Mouse (Mus musculus) CH12.LX (cell line): ENCODE measurements around the gene Urad. TPM values are rescaled to one million over a fixed set of nuclear protein-coding genes. Genes with fewer than 3 reads are reported as not detected.
A peak's percentile ranks its signal among the peaks of the same experiment; 100 is the strongest.

Experiments used
- DNase-seq: peaks from one replicate; pipeline ENCODE4 v3.0.0-alpha.2; 2013; ENCODE audit errors: extremely low read depth
- H3K27ac ChIP-seq: 2 replicates; pipeline ENCODE4 v1.5.1; 2012; ENCODE audit warnings: low read depth, mild to moderate bottlenecking, control low read depth, moderate library complexity; ENCODE audit not compliant: insufficient read depth
- H3K27me3 ChIP-seq: replicated peaks from 2 replicates; pipeline ENCODE3; 2012; ENCODE audit warnings: inconsistent platforms
- H3K36me3 ChIP-seq, 2 experiments: replicated peaks in 1 of 2; 2 replicates each; pipeline versions ENCODE3 to v1.6.1; 2012; ENCODE audit warnings: inconsistent platforms in 1 of 2, low read length in 1 of 2, mild to moderate bottlenecking in 1 of 2, mixed read lengths in 1 of 2, moderate library complexity in 1 of 2; ENCODE audit not compliant: control insufficient read depth in 1 of 2, insufficient read depth in 1 of 2
- H3K4me1 ChIP-seq, 2 experiments: 2 replicates each; pipeline ENCODE4 v1.6.1; 2012; ENCODE audit warnings: inconsistent platforms in 1 of 2, moderate library complexity in 1 of 2; ENCODE audit not compliant: insufficient read depth in 2 of 2, control insufficient read depth in 1 of 2
- H3K4me2 ChIP-seq: 2 replicates; pipeline ENCODE4 v1.6.1; 2012; ENCODE audit warnings: low read depth, mild to moderate bottlenecking, control low read depth; ENCODE audit not compliant: poor library complexity, insufficient read depth, severe bottlenecking
- H3K4me3 ChIP-seq, 3 experiments: fragments of 150-350 bp in 1 of 3; sonication (generic) in 1 of 3; replicated peaks in 1 of 3; 2 replicates each; pipeline versions ENCODE3 to v1.5.1; 2011 to 2012; ENCODE audit warnings: low read depth in 2 of 3, low read length in 2 of 3, mild to moderate bottlenecking in 2 of 3, moderate library complexity in 2 of 3, control low read depth in 1 of 3, improper control_type of control experiment in 1 of 3, inconsistent platforms in 1 of 3, mixed read lengths in 1 of 3; ENCODE audit not compliant: poor library complexity in 1 of 3
- H3K79me2 ChIP-seq: replicated peaks from 2 replicates; pipeline ENCODE4 v1.6.1; 2012; ENCODE audit warnings: mild to moderate bottlenecking, moderate library complexity; ENCODE audit not compliant: control insufficient read depth, poor library complexity, insufficient read depth, severe bottlenecking; ENCODE audit errors: extremely low read depth
- H3K9ac ChIP-seq: 2 replicates; pipeline ENCODE4 v1.6.1; 2012; ENCODE audit warnings: low read depth, mild to moderate bottlenecking, control low read depth, moderate library complexity; ENCODE audit not compliant: insufficient read depth
- H3K9me3 ChIP-seq: replicated peaks from 2 replicates; pipeline ENCODE3; 2012; ENCODE audit warnings: low read length, inconsistent platforms, mixed read lengths
- BHLHE40 ChIP-seq: IDR thresholded peaks from 2 replicates; pipeline ENCODE4 v1.6.1; 2011; ENCODE audit warnings: mild to moderate bottlenecking, low read depth, low read length, improper control_type of control experiment
- CHD2 ChIP-seq: IDR thresholded peaks from 2 replicates; pipeline ENCODE4 v1.6.1; 2011; ENCODE audit warnings: low read length, improper control_type of control experiment
- CTCF ChIP-seq, 2 experiments: IDR thresholded peaks in 1 of 2; conservative IDR thresholded peaks in 1 of 2; 2 replicates each; pipeline ENCODE4 v1.5.1; 2011 to 2012; ENCODE audit warnings: low read depth in 2 of 2, low read length in 2 of 2, improper control_type of control experiment in 1 of 2, inconsistent platforms in 1 of 2, mild to moderate bottlenecking in 1 of 2, moderate library complexity in 1 of 2
- E2F4 ChIP-seq: IDR thresholded peaks from 2 replicates; pipeline ENCODE4 v1.6.1; 2011; ENCODE audit warnings: low read depth, low read length, improper control_type of control experiment; ENCODE audit not compliant: insufficient replicate concordance
- ELF1 ChIP-seq: IDR thresholded peaks from 2 replicates; pipeline ENCODE4 v1.6.1; 2014; ENCODE audit warnings: low read depth, mild to moderate bottlenecking, inconsistent platforms, low read length, improper control_type of control experiment
- EP300 ChIP-seq: IDR thresholded peaks from 2 replicates; pipeline ENCODE4 v1.6.1; 2011; ENCODE audit warnings: low read length, improper control_type of control experiment
- ETS1 ChIP-seq: conservative IDR thresholded peaks from 2 replicates; pipeline ENCODE4 v1.6.1; 2012; ENCODE audit warnings: low read depth, mild to moderate bottlenecking, inconsistent platforms, low read length, improper control_type of control experiment, moderate library complexity
- GABPA ChIP-seq: IDR thresholded peaks from 2 replicates; pipeline ENCODE4 v1.6.1; 2012; ENCODE audit warnings: low read depth, low read length, improper control_type of control experiment, inconsistent platforms; ENCODE audit not compliant: insufficient replicate concordance
- HCFC1 ChIP-seq: IDR thresholded peaks from 2 replicates; pipeline ENCODE4 v1.6.1; 2012; ENCODE audit warnings: low read depth, mild to moderate bottlenecking, inconsistent platforms, low read length, improper control_type of control experiment
- IRF4 ChIP-seq: IDR thresholded peaks from 2 replicates; pipeline ENCODE4 v1.6.1; 2014; ENCODE audit warnings: low read depth, mild to moderate bottlenecking, inconsistent platforms, low read length, improper control_type of control experiment
- JUN ChIP-seq: IDR thresholded peaks from 2 replicates; pipeline ENCODE4 v1.6.1; 2011; ENCODE audit warnings: low read depth, mild to moderate bottlenecking, low read length, improper control_type of control experiment, moderate library complexity; ENCODE audit not compliant: insufficient read depth
- MAX ChIP-seq: IDR thresholded peaks from 2 replicates; pipeline ENCODE4 v1.6.1; 2011; ENCODE audit warnings: low read length, improper control_type of control experiment
- MXI1 ChIP-seq: IDR thresholded peaks from 2 replicates; pipeline ENCODE4 v1.6.1; 2011; ENCODE audit warnings: mild to moderate bottlenecking, low read depth, low read length, improper control_type of control experiment
- MYC ChIP-seq: IDR thresholded peaks from 2 replicates; pipeline ENCODE4 v1.6.1; 2011; ENCODE audit warnings: low read depth, mild to moderate bottlenecking, improper control_type of control experiment, low read length
- NELFE ChIP-seq: IDR thresholded peaks from 2 replicates; pipeline ENCODE4 v1.6.1; 2011; ENCODE audit warnings: low read depth, low read length, improper control_type of control experiment
- NRF1 ChIP-seq: IDR thresholded peaks from 2 replicates; pipeline ENCODE4 v1.6.1; 2014; ENCODE audit warnings: low read depth, mild to moderate bottlenecking, inconsistent platforms, low read length, improper control_type of control experiment, moderate library complexity
- POLR2AphosphoS2 ChIP-seq: IDR thresholded peaks from 2 replicates; pipeline ENCODE4 v1.6.1; 2011; ENCODE audit warnings: low read depth, low read length, improper control_type of control experiment
- RAD21 ChIP-seq: IDR thresholded peaks from 2 replicates; pipeline ENCODE4 v1.6.1; 2011; ENCODE audit warnings: low read depth, mild to moderate bottlenecking, low read length, improper control_type of control experiment, moderate library complexity
- RCOR1 ChIP-seq: conservative IDR thresholded peaks from 2 replicates; pipeline ENCODE4 v1.6.1; 2012; ENCODE audit warnings: low read depth, mild to moderate bottlenecking, inconsistent platforms, low read length, improper control_type of control experiment
- SIN3A ChIP-seq: IDR thresholded peaks from 2 replicates; pipeline ENCODE4 v1.6.1; 2012; ENCODE audit warnings: low read length, improper control_type of control experiment, inconsistent platforms
- SMC3 ChIP-seq: IDR thresholded peaks from 2 replicates; pipeline ENCODE4 v1.6.1; 2011; ENCODE audit warnings: low read depth, low read length, improper control_type of control experiment
- TBP ChIP-seq: conservative IDR thresholded peaks from 2 replicates; pipeline ENCODE4 v1.6.1; 2011; ENCODE audit warnings: low read depth, low read length, improper control_type of control experiment
- TCF12 ChIP-seq: IDR thresholded peaks from 2 replicates; pipeline ENCODE4 v1.6.1; 2014; ENCODE audit warnings: low read depth, mild to moderate bottlenecking, inconsistent platforms, low read length, improper control_type of control experiment
- UBTF ChIP-seq: IDR thresholded peaks from 2 replicates; pipeline ENCODE4 v1.6.1; 2012; ENCODE audit warnings: low read depth, mild to moderate bottlenecking, inconsistent platforms, low read length, improper control_type of control experiment, moderate library complexity
- USF1 ChIP-seq: IDR thresholded peaks from 2 replicates; pipeline ENCODE4 v1.6.1; 2014; ENCODE audit warnings: low read depth, mild to moderate bottlenecking, inconsistent platforms, low read length, improper control_type of control experiment
- ZC3H11A ChIP-seq: IDR thresholded peaks from 2 replicates; pipeline ENCODE4 v1.6.1; 2012; ENCODE audit warnings: low read depth, mild to moderate bottlenecking, inconsistent platforms, low read length, improper control_type of control experiment
- ZKSCAN1 ChIP-seq: IDR thresholded peaks from 2 replicates; pipeline ENCODE4 v1.6.1; 2012; ENCODE audit warnings: low read depth, inconsistent platforms, low read length, improper control_type of control experiment, borderline replicate concordance
- ZMIZ1 ChIP-seq: IDR thresholded peaks from 2 replicates; pipeline ENCODE4 v1.6.1; 2012; ENCODE audit warnings: low read depth, mild to moderate bottlenecking, inconsistent platforms, low read length, improper control_type of control experiment
- dilution Hi-C: fragments of 300-500 bp; cut with MboI; formaldehyde crosslinking; loops from 2 replicates; pipeline ENCODE4 v1.14.3; 2020; ENCODE audit warnings: low sequenced_read_pairs; ENCODE audit not compliant: extremely low pct_unique_long_range_greater_than_20kb, extremely low pct_ligation_motif_present
- in situ Hi-C: fragments of 300-500 bp; cut with MboI; formaldehyde crosslinking; loops from 3 replicates; pipeline ENCODE4 v1.14.3; 2019; ENCODE audit warnings: low sequenced_read_pairs, low pct_ligation_motif_present, low pct_unique_long_range_greater_than_20kb, mixed read lengths
- polyA plus RNA-seq: library from polyadenylated mRNA; unstranded; fragments of >175 nt; gene quantifications from 2 replicates; pipeline ENCODE4 v1.2.1, GENCODE M21; 2012; ENCODE audit warnings: low read depth; ENCODE audit not compliant: insufficient read length
- total RNA-seq, 2 experiments: library from RNA; depleted of rRNA; stranded (reverse); fragments of 300-350 nt in 1 of 2; fragments of >200 nt in 1 of 2; gene quantifications; 2 replicates each; pipeline ENCODE4 v1.2.3; 2012 to 2014

Urad gene
- total and polyA plus RNA-seq, 3 experiments = not detected

DNA sequence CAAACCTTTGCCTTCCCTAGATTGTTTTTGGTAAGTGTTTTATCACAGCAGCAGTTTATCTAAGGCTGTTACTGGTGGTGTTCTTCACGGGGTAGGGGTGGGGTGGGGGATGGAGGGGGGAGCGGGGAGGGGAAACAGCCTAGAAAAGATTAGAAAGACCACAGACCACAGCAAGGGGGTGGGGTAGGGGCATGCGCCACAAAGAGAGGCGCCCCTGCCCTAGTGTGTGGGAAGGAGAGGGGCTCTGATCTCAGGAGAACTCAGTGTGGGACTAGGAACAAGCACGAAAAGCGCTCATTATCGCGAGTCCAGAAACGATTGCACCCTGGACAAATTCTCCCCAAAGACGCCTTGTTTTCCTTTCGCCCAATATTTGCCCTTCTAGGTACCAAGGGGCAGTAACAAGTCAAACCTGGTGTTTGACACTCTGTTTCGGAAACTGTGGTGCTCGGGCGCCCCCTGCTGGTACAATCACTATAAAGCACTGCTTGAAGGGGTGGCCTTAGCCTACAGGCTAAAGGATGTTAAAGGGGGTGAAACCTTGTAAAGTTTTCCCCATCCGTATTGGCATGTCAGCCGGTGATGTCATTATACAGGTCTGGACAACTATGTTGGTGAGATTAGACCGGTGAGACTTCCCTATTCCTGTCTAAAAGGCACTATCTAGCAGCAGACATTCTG is 1.1 kb upstream of the Urad start:
- H3K9ac ChIP-seq = no peak overlapping the region

DNA sequence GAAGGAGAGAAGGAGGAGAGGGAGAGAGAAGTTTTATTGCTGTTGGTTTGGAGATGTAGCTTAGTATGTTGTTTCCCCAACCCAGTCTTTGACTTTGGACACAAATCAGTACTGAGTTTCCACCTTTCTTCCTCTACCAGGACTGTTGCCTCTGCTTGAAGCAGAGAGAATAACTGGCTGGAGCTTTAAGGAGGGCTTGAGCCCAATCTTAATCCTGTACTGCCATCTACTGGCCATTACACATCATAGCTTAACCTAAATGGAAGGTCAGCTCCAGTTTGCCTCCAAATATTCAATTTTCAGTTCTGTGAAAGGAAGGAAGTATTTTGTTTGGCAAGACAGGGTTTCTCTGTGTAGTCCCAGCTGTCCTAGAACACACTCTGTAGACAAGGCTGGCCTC is 2.6 kb downstream of the Urad start:
- TF ChIP-seq USF1 (no peak), ZC3H11A (peak; percentile 16; the same call in 1 of the 2 replicates), TBP (no peak), GABPA (no peak), CTCF (conservative IDR thresholded peaks at IDR 0.05 in 1 of 2, IDR thresholded peaks at IDR 0.05 in 1 of 2; ENCODE audit: low read depth in 2 of 2, low read length in 2 of 2) (peak; percentile 68 to 94), EP300 (no peak), RAD21 (peak; percentile 99), NRF1 (no peak), SMC3 (peak; percentile 81), E2F4 (no peak), RCOR1 (no peak)
- TF ChIP-seq, all 38 proteins: peak for 4
- peak; percentile 78 for DNase-seq
- H3K27me3 ChIP-seq = peaks cover 41% of the 10 kb centered on the region
- H3K79me2 ChIP-seq = no peaks in the 10 kb centered on the region
- H3K9ac ChIP-seq = no peak overlapping the region
- dilution Hi-C loops = no loop called here
- H3K4me3 ChIP-seq = no peak overlapping the region
- peaks cover 0 to 3% of the 10 kb centered on the region in 2 experiments; a peak in 1 of 4 replicates for H3K4me1 ChIP-seq
- H3K36me3 ChIP-seq = no peaks in the 10 kb centered on the region
- in situ Hi-C loops = loop anchor here (5.0 to 25.0 kb wide), 2 partner anchors 407 to 632 kb away; no protein-coding TSS in a partner anchor
- no peak overlapping the region for H3K4me2 ChIP-seq
- H3K27ac ChIP-seq = no peak overlapping the region
- no peaks in the 10 kb centered on the region for H3K9me3 ChIP-seq

More for the DNA sequence above, 1.1 kb upstream of the Urad start:
- Histone ChIP-seq H3K27ac (no peak overlapping the region), H3K36me3 (no peaks in the 10 kb centered on the region), H3K4me1 (no peaks in the 10 kb centered on the region), H3K79me2 (no peaks in the 10 kb centered on the region), H3K4me2 (peak overlapping the region; percentile 46; the same call in 1 of the 2 replicates), H3K27me3 (peaks cover 19% of the 10 kb centered on the region), H3K4me3 (no peak overlapping the region), H3K9me3 (no peaks in the 10 kb centered on the region)
- TF ChIP-seq TBP (no peak), MYC (0 out of 2 replicates have a peak, but pooled peaks have one; percentile 22), POLR2AphosphoS2 (no peak), MAX (peak; percentile 26; the same call in 1 of the 2 replicates), CHD2 (no peak), ZC3H11A (no peak), ZKSCAN1 (no peak), BHLHE40 (no peak), MXI1 (no peak), RAD21 (peak; percentile 64), SMC3 (peak; percentile 61), ETS1 (no peak), HCFC1 (no peak), UBTF (no peak), CTCF (conservative IDR thresholded peaks at IDR 0.05 in 1 of 2, IDR thresholded peaks at IDR 0.05 in 1 of 2; ENCODE audit: low read depth in 2 of 2, low read length in 2 of 2) (peak; percentile 77 to 90), JUN (no peak), SIN3A (no peak; the same call in 1 of the 2 replicates), ZMIZ1 (no peak), ELF1 (0 out of 2 replicates have a peak, but pooled peaks have one; percentile 12), IRF4 (peak; percentile 28; the same call in 1 of the 2 replicates), TCF12 (no peak; the same call in 1 of the 2 replicates), NELFE (peak; percentile 37; the same call in 1 of the 2 replicates)
- in situ Hi-C loops = loop anchor here (25.0 kb wide), 1 partner anchor 636 kb away; no protein-coding TSS in a partner anchor
- dilution Hi-C loops = no loop called here
- peak; percentile 78 for DNase-seq
